20 mouse cellular contexts compared by ENCODE assay signal in genomic region chr13:83750437-83750836, GRCm38 (mm10).
DNase-seq lines count a peak whose midpoint lies in the region; ATAC-seq and TF ChIP-seq lines count a peak whose summit lies in the region.
"Had no signal": no experiment of that assay in that cellular context is flagged by ENCODE, and none has a peak within 500 bp of the region (broad histone marks: within the 10 kb centered on the region; RNA-seq: fewer than 3 reads in every experiment).

No protein-coding gene starts in this region.

- no peaks in the 10 kb centered on the region for H3K27me3 ChIP-seq in forebrain, embryonic 15.5 days
- H3K27me3 ChIP-seq in hindbrain, embryonic 15.5 days, result no peaks in the 10 kb centered on the region
- H3K27me3 ChIP-seq in neural tube, embryonic 14.5 days (ENCODE audit: control insufficient read depth, insufficient read depth, low read length), result no peaks in the 10 kb centered on the region
- H3K27me3 ChIP-seq: neural tube, embryonic 12.5 days had no signal

- 31% methylated on average over 4 of the region's 4 CpGs for WGBS in forebrain, embryonic 15.5 days
- WGBS in hindbrain, embryonic 15.5 days, result 48% methylated on average over 4 of the region's 4 CpGs
- WGBS in neural tube, embryonic 14.5 days, result 46% methylated on average over 4 of the region's 4 CpGs

- H3K4me2 ChIP-seq in forebrain, embryonic 15.5 days (replicated peaks), result no peak overlapping the region
- H3K4me2 ChIP-seq in hindbrain, embryonic 15.5 days, result no peak overlapping the region
- no peak overlapping the region for H3K4me2 ChIP-seq in neural tube, embryonic 14.5 days (ENCODE audit: low read depth, low read length)
- H3K4me2 ChIP-seq: heart, embryonic 13.5 days; lung, embryonic 15.5 days had no signal

- no peak overlapping the region for H3K9ac ChIP-seq in forebrain, embryonic 15.5 days (replicated peaks)
- H3K9ac ChIP-seq in hindbrain, embryonic 15.5 days, result no peak overlapping the region
- no peak overlapping the region for H3K9ac ChIP-seq in neural tube, embryonic 14.5 days (replicated peaks; ENCODE audit: low read depth, low read length)
- H3K9ac ChIP-seq: heart, embryonic 13.5 days; liver, embryonic 14.5 days; lung, embryonic 15.5 days; neural tube, embryonic 12.5 days had no signal

- no peaks in the 10 kb centered on the region for H3K9me3 ChIP-seq in forebrain, embryonic 15.5 days
- no peaks in the 10 kb centered on the region for H3K9me3 ChIP-seq in hindbrain, embryonic 15.5 days
- H3K9me3 ChIP-seq in neural tube, embryonic 14.5 days (ENCODE audit: control insufficient read depth, low read length), result no peaks in the 10 kb centered on the region
- H3K9me3 ChIP-seq: heart, embryonic 13.5 days; lung, embryonic 15.5 days; neural tube, embryonic 12.5 days had no signal

- H3K36me3 ChIP-seq in forebrain, embryonic 15.5 days, result no peaks in the 10 kb centered on the region
- no peaks in the 10 kb centered on the region for H3K36me3 ChIP-seq in hindbrain, embryonic 15.5 days
- H3K36me3 ChIP-seq in neural tube, embryonic 14.5 days (ENCODE audit: control insufficient read depth, insufficient read depth, low read length), result no peaks in the 10 kb centered on the region
- H3K36me3 ChIP-seq: heart, embryonic 13.5 days; lung, embryonic 15.5 days; neural tube, embryonic 12.5 days had no signal

- intact Hi-C loops in left cerebral cortex, adult 2 months (cut with DNase I), result no loop called here
- intact Hi-C loops in gastrocnemius, adult 2 months (cut with DNase I), result no loop called here

- no peak overlapping the region for H3K4me3 ChIP-seq in left cerebral cortex, adult 2 months
- no peak overlapping the region for H3K4me3 ChIP-seq in forebrain, embryonic 15.5 days
- no peak overlapping the region for H3K4me3 ChIP-seq in hindbrain, embryonic 15.5 days
- no peak overlapping the region for H3K4me3 ChIP-seq in neural tube, embryonic 14.5 days (ENCODE audit: low read depth, low read length)
- H3K4me3 ChIP-seq in gastrocnemius, adult 2 months, result no peak overlapping the region
- H3K4me3 ChIP-seq: heart, embryonic 13.5 days; lung, embryonic 15.5 days; neural tube, embryonic 12.5 days had no signal

- DNase-seq in left cerebral cortex, adult 2 months (ENCODE audit: extremely low spot score in 1 of 2, low spot score in 2 of 2), result no peak
- DNase-seq in left cerebral cortex, adult 11 months (ENCODE audit: low spot score), result no peak
- no peak for DNase-seq in gastrocnemius, adult 2 months
- no peak for DNase-seq in adrenal gland, adult 18-20 months (ENCODE audit: low spot score in 2 of 2)
- DNase-seq: adrenal gland, adult 2 months; cerebellum, adult 8-10 months; gastrocnemius, postnatal 14 days; heart, adult 18-20 months; heart, postnatal 4 days; kidney, postnatal 4 days; right cerebral cortex, postnatal 4 days; thymus, adult 2 months had no signal

- no peak for ATAC-seq in forebrain, embryonic 15.5 days (replicated peaks)
- no peak for ATAC-seq in hindbrain, embryonic 15.5 days (ENCODE audit: low FRiP score, low read depth)
- no peak for ATAC-seq in neural tube, embryonic 14.5 days (ENCODE audit: low read depth)
- ATAC-seq: intestine, embryonic 16.5 days had no signal

- peaks cover 36% of the 10 kb centered on the region for H3K4me1 ChIP-seq in forebrain, embryonic 15.5 days
- H3K4me1 ChIP-seq in hindbrain, embryonic 15.5 days (replicated peaks), result peaks cover 11% of the 10 kb centered on the region
- H3K4me1 ChIP-seq in neural tube, embryonic 14.5 days (ENCODE audit: control insufficient read depth, insufficient read depth, low read length), result peaks cover 13% of the 10 kb centered on the region; the same call in 1 of the 2 replicates
- H3K4me1 ChIP-seq: heart, embryonic 13.5 days; lung, embryonic 15.5 days; neural tube, embryonic 12.5 days had no signal

- peak overlapping the region; percentile 11; the same call in 1 of the 2 replicates for H3K27ac ChIP-seq in left cerebral cortex, adult 2 months
- H3K27ac ChIP-seq in forebrain, embryonic 15.5 days (replicated peaks), result peak overlapping the region; percentile 96
- peak overlapping the region; percentile 76 for H3K27ac ChIP-seq in hindbrain, embryonic 15.5 days (replicated peaks)
- peak overlapping the region; percentile 76 for H3K27ac ChIP-seq in neural tube, embryonic 14.5 days (ENCODE audit: low read depth, low read length)
- H3K27ac ChIP-seq in gastrocnemius, adult 2 months, result no peak overlapping the region
- H3K27ac ChIP-seq: heart, embryonic 13.5 days; liver, embryonic 14.5 days; lung, embryonic 15.5 days; neural tube, embryonic 12.5 days had no signal

- TF ChIP-seq CTCF in left cerebral cortex, adult 2 months (IDR thresholded peaks at IDR 0.05), result no peak
- TF ChIP-seq CTCF in gastrocnemius, adult 2 months (IDR thresholded peaks at IDR 0.05), result no peak
